Mouse (Mus musculus) midbrain, embryonic 14.5 days (tissue): ENCODE measurements around the gene Kng2. TPM values are rescaled to one million over a fixed set of nuclear protein-coding genes. Genes with fewer than 3 reads are reported as not detected.
"Not testable (repeated sequence)": the region's sequence is repeated elsewhere in the genome, so short reads cannot be mapped to it uniquely, and the experiment has no call there.

ENCODE experiments used
- ATAC-seq: fragments of 200-750 bp; cut with Nextera tagmentation; 2 replicates; pipeline ENCODE4 v1.8.0; 2017; ENCODE audit warnings: moderate number of reproducible peaks, moderate library complexity; ENCODE audit not compliant: low FRiP score, low TSS enrichment
- DNase-seq: peaks from one replicate; pipeline ENCODE4 v3.0.0-alpha.2; 2015
- H3K27ac ChIP-seq: fragments of 300-500 bp; sonication (generic); replicated peaks from 2 replicates; pipeline ENCODE4 v1.5.1; 2014; ENCODE audit warnings: mild to moderate bottlenecking, low read depth, low read length, moderate library complexity
- H3K27me3 ChIP-seq: fragments of 300-500 bp; sonication (generic); 2 replicates; pipeline ENCODE4 v1.6.1; 2014; ENCODE audit warnings: low read length, control low read depth, mixed read lengths; ENCODE audit not compliant: control insufficient read depth, insufficient read depth
- H3K36me3 ChIP-seq: fragments of 300-500 bp; sonication (generic); 2 replicates; pipeline ENCODE4 v1.6.1; 2014; ENCODE audit warnings: low read length, control low read depth; ENCODE audit not compliant: control insufficient read depth, insufficient read depth
- H3K4me1 ChIP-seq: fragments of 300-500 bp; sonication (generic); 2 replicates; pipeline ENCODE4 v1.6.1; 2014; ENCODE audit warnings: mild to moderate bottlenecking, antibody characterized with exemption, low read length, control low read depth; ENCODE audit not compliant: control insufficient read depth, insufficient read depth
- H3K4me2 ChIP-seq: fragments of 300-500 bp; sonication (generic); 2 replicates; pipeline ENCODE4 v1.6.1; 2014; ENCODE audit warnings: mild to moderate bottlenecking, low read length, moderate library complexity
- H3K4me3 ChIP-seq: fragments of 300-500 bp; sonication (generic); replicated peaks from 2 replicates; pipeline ENCODE4 v1.5.1; 2014; ENCODE audit warnings: low read depth, low read length
- H3K9ac ChIP-seq: fragments of 300-500 bp; sonication (generic); replicated peaks from 2 replicates; pipeline ENCODE4 v1.6.1; 2014; ENCODE audit warnings: mild to moderate bottlenecking, low read length, moderate library complexity
- H3K9me3 ChIP-seq: fragments of 300-500 bp; sonication (generic); 2 replicates; pipeline ENCODE4 v1.6.1; 2016; ENCODE audit warnings: low read length, control low read depth, mixed read lengths; ENCODE audit not compliant: control insufficient read depth
- WGBS: fragments of 180-500 bp; shearing (Covaris S2); extraction: QIAGEN DNeasy Blood & Tissue Kit; methylation state at CpG from one replicate; pipeline ENCODE4 v1.1.7; 2014; 5-methylcytosine and 5-hydroxymethylcytosine counted together
- polyA plus RNA-seq: library from polyadenylated mRNA; unstranded; fragments of >200 nt; fragmentation: Nextera tagmentation; extraction: Ambion mirVana; gene quantifications from 2 replicates; pipeline ENCODE4 v1.2.1, GENCODE M21; 2014

Kng2 gene
- polyA plus RNA-seq, 1 experiment from 2014 or later, result not detected

- Histone ChIP-seq H3K4me3 (no peak overlapping the region), H3K9me3 (no peaks in the 10 kb centered on the region), H3K4me1 (no peaks in the 10 kb centered on the region), H3K9ac (no peak overlapping the region), H3K36me3 (no peaks in the 10 kb centered on the region), H3K27ac (no peak overlapping the region), H3K4me2 (no peak overlapping the region), H3K27me3 (no peaks in the 10 kb centered on the region)
- ATAC-seq (no peak), DNase-seq (no peak)
- 88% methylated on average over 7 of the region's 7 CpGs for WGBS
Observed at GRCm38 (mm10) chr16:23037744-23038143, 8.5 kb upstream of the Kng2 start.

- Histone ChIP-seq H3K4me1 (no peaks in the 10 kb centered on the region), H3K9me3 (no peaks in the 10 kb centered on the region), H3K9ac (no peak overlapping the region), H3K4me2 (no peak overlapping the region), H3K27ac (no peak overlapping the region), H3K36me3 (no peaks in the 10 kb centered on the region), H3K27me3 (no peaks in the 10 kb centered on the region), H3K4me3 (no peak overlapping the region)
- 84% methylated on average over 4 of the region's 4 CpGs for WGBS
- ATAC-seq (no peak), DNase-seq (no peak)
Observed at GRCm38 (mm10) chr16:23033673-23034072, 4.4 kb upstream of the Kng2 start.

GRCm38 (mm10) chr16:23030673-23031435 lies 1.6 kb upstream of the Kng2 start:
- DNase-seq (no peak), ATAC-seq (no peak)
- WGBS, result 87% methylated on average over 5 of the region's 5 CpGs
- no peak overlapping the region for H3K4me2 ChIP-seq
- H3K27ac ChIP-seq, result no peak overlapping the region
- H3K9me3 ChIP-seq, result no peaks in the 10 kb centered on the region
- H3K4me3 ChIP-seq, result no peak overlapping the region
- no peaks in the 10 kb centered on the region for H3K27me3 ChIP-seq
- H3K4me1 ChIP-seq, result no peaks in the 10 kb centered on the region
- no peaks in the 10 kb centered on the region for H3K36me3 ChIP-seq
- no peak overlapping the region for H3K9ac ChIP-seq

GRCm38 (mm10) chr16:23027341-23027740 lies 1.9 kb downstream of the Kng2 start:
- WGBS, result 65% methylated on average over 3 of the region's 3 CpGs
- not testable (repeated sequence) for H3K4me2 ChIP-seq, H3K9me3 ChIP-seq, H3K4me1 ChIP-seq, H3K27ac ChIP-seq, H3K36me3 ChIP-seq, ATAC-seq, H3K4me3 ChIP-seq, DNase-seq, H3K9ac ChIP-seq, H3K27me3 ChIP-seq

- H3K27me3 ChIP-seq, result no peaks in the 10 kb centered on the region
- H3K36me3 ChIP-seq, result no peaks in the 10 kb centered on the region
- ATAC-seq, result no peak
- H3K4me2 ChIP-seq, result no peak overlapping the region
- H3K4me3 ChIP-seq, result no peak overlapping the region
- no peak for DNase-seq
- no peaks in the 10 kb centered on the region for H3K9me3 ChIP-seq
- H3K27ac ChIP-seq, result no peak overlapping the region
- H3K9ac ChIP-seq, result no peak overlapping the region
- H3K4me1 ChIP-seq, result no peaks in the 10 kb centered on the region
Observed at GRCm38 (mm10) chr16:23026582-23026981, 2.7 kb downstream of the Kng2 start.

- H3K27ac ChIP-seq, result no peak overlapping the region
- 38% methylated on average over 6 of the region's 6 CpGs for WGBS
Observed at GRCm38 (mm10) chr16:23025111-23025510, 4.2 kb downstream of the Kng2 start.

GRCm38 (mm10) chr16:23020571-23020970 lies 8.7 kb downstream of the Kng2 start:
- not testable (repeated sequence) for H3K4me2 ChIP-seq, H3K9ac ChIP-seq, H3K4me1 ChIP-seq, ATAC-seq, H3K27ac ChIP-seq, H3K4me3 ChIP-seq, DNase-seq, H3K27me3 ChIP-seq, H3K36me3 ChIP-seq, H3K9me3 ChIP-seq
- 1% methylated on average over 1 of the region's 1 CpGs for WGBS

More at GRCm38 (mm10) chr16:23025111-23025510, 4.2 kb downstream of the Kng2 start:
- DNase-seq, result no peak
- Histone ChIP-seq H3K27me3 (no peaks in the 10 kb centered on the region), H3K9me3 (no peaks in the 10 kb centered on the region), H3K36me3 (no peaks in the 10 kb centered on the region), H3K4me2 (no peak overlapping the region), H3K4me3 (no peak overlapping the region), H3K9ac (no peak overlapping the region), H3K4me1 (no peaks in the 10 kb centered on the region)
- no peak for ATAC-seq

- not testable (repeated sequence) for H3K36me3 ChIP-seq, ATAC-seq, H3K4me3 ChIP-seq, H3K9me3 ChIP-seq, H3K4me2 ChIP-seq, H3K9ac ChIP-seq, H3K27me3 ChIP-seq, H3K27ac ChIP-seq, H3K4me1 ChIP-seq
- peak; percentile 11 for DNase-seq
- 32% methylated on average over 8 of the region's 8 CpGs for WGBS
Observed at GRCm38 (mm10) chr16:23014645-23015044, 14.6 kb downstream of the Kng2 start.

GRCm38 (mm10) chr16:23013786-23014185 lies 15.5 kb downstream of the Kng2 start:
- not testable (repeated sequence) for H3K27ac ChIP-seq, H3K36me3 ChIP-seq, ATAC-seq, H3K4me3 ChIP-seq, H3K9me3 ChIP-seq, H3K4me1 ChIP-seq, H3K9ac ChIP-seq, H3K27me3 ChIP-seq, H3K4me2 ChIP-seq, DNase-seq
- WGBS, result 90% methylated on average over 2 of the region's 2 CpGs
